Mouse (Mus musculus): ENCODE results near the gene Shisal1.

GRCm38 (mm10) chr15:84395341-84396067, 51.4 kb downstream of the Shisal1 start:
- TF ChIP-seq POLR2A (IDR thresholded peaks at IDR 0.05; ENCODE audit: low read depth, low read length) (no peak), ZNF384 (IDR thresholded peaks at IDR 0.05; ENCODE audit: low read depth, low read length) (no peak), HCFC1 (IDR thresholded peaks at IDR 0.05; ENCODE audit: low read depth, low read length) (no peak), MXI1 (IDR thresholded peaks at IDR 0.05; ENCODE audit: low read depth, low read length) (no peak), CTCF (conservative IDR thresholded peaks at IDR 0.05 in 1 of 2, IDR thresholded peaks at IDR 0.05 in 1 of 2; ENCODE audit: low read depth in 2 of 2, low read length in 2 of 2) (no peak)
